15 mouse cellular contexts compared by ENCODE assay signal in the genomic region with DNA sequence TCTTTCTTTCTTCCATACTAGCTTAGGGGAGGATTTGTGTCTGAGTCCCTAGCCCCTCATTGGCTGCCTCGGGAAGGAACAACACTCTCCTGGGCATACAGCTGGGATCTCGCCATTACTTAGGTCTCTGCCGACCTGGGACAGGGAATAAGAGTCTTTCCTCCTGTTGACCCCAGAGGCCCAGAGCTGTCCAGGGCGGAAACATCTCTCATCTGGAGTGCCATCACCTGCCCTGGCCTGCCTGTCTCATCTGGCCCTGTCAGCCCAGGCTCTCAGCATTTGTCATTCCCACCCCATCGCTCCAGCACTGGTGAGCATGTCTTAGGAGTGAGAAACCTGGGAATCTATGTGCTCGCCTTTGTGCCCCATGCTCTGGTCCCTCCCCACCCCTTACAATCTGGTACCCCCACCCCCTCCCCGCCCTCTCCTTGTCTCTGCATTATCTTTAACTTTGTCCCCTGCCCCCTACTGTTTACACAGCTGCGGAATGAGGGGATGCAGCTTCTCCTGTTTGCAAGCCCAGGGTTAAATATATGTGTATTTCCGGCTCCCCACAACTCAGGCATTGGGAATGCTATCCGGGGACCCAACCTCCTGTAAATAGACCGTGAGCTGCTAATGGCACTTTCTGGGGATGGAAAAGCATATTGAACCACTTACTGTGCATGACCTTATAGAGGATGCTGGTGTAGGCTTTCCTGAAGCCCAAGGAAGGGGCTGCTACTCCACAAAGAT.
A peak's percentile ranks its signal among the peaks of the same experiment; 100 is the strongest.
DNase-seq lines count a peak whose midpoint lies in the region; ATAC-seq and TF ChIP-seq lines count a peak whose summit lies in the region.
"Had no signal": no experiment of that assay in that cellular context is flagged by ENCODE, and none has a peak within 500 bp of the region (broad histone marks: within the 10 kb centered on the region; RNA-seq: fewer than 3 reads in every experiment).

No protein-coding gene starts in this region.

- no peak overlapping the region for H3K4me2 ChIP-seq in kidney, postnatal 0 days (ENCODE audit: low read length)
- H3K4me2 ChIP-seq in embryonic facial prominence, embryonic 12.5 days (replicated peaks): 0 out of 2 replicates have a peak overlapping the region, but pooled peaks have one; percentile 17
- H3K4me2 ChIP-seq in limb, embryonic 13.5 days (replicated peaks): no peak overlapping the region
- H3K4me2 ChIP-seq: forebrain, embryonic 13.5 days had no signal

- no peak for TF ChIP-seq CTCF in kidney, postnatal 0 days (IDR thresholded peaks at IDR 0.05; ENCODE audit: low read depth)

- H3K4me1 ChIP-seq in heart, embryonic 10.5 days: peaks cover 75% of the 10 kb centered on the region
- peaks cover 39% of the 10 kb centered on the region for H3K4me1 ChIP-seq in kidney, postnatal 0 days (replicated peaks; ENCODE audit: insufficient read depth, low read length)
- peaks cover 58% of the 10 kb centered on the region for H3K4me1 ChIP-seq in embryonic facial prominence, embryonic 12.5 days
- peaks cover 64% of the 10 kb centered on the region for H3K4me1 ChIP-seq in limb, embryonic 13.5 days

- no peak for DNase-seq in heart, embryonic 10.5 days (ENCODE audit: low spot score)
- DNase-seq in heart, postnatal 36 days: no peak
- DNase-seq in kidney, postnatal 0 days (ENCODE audit: low spot score): no peak
- DNase-seq in kidney, adult 8-10 months: no peak
- DNase-seq in cerebellum, adult 9-11 months: no peak
- DNase-seq in right cerebral cortex, postnatal 36 days (ENCODE audit: low spot score in 2 of 2): no peak
- DNase-seq: adrenal gland, postnatal 14 days; cerebellum, adult 2 months; heart, adult 11 months; heart, postnatal 10 days; liver; right cerebral cortex, adult 18-20 months had no signal

- ATAC-seq in kidney, postnatal 0 days (replicated peaks; ENCODE audit: low FRiP score, low read depth): 0 out of 2 replicates have a peak, but pooled peaks have one; percentile 30
- no peak for ATAC-seq in embryonic facial prominence, embryonic 12.5 days (ENCODE audit: insufficient number of reproducible peaks, insufficient read depth, low FRiP score, low TSS enrichment)
- ATAC-seq in limb, embryonic 13.5 days (ENCODE audit: low FRiP score, low read depth): no peak
- ATAC-seq: forebrain, embryonic 13.5 days had no signal

- H3K27ac ChIP-seq in heart, embryonic 10.5 days: peak overlapping the region; percentile 54
- no peak overlapping the region for H3K27ac ChIP-seq in kidney, postnatal 0 days
- H3K27ac ChIP-seq in embryonic facial prominence, embryonic 12.5 days: peak overlapping the region; percentile 63
- peak overlapping the region; percentile 48; the same call in 1 of the 2 replicates for H3K27ac ChIP-seq in limb, embryonic 13.5 days
- H3K27ac ChIP-seq: forebrain, embryonic 13.5 days had no signal

- peak overlapping the region; percentile 3; the same call in 1 of the 2 replicates for H3K4me3 ChIP-seq in heart, embryonic 10.5 days
- H3K4me3 ChIP-seq in kidney, postnatal 0 days (replicated peaks; ENCODE audit: low read depth, low read length): no peak overlapping the region
- no peak overlapping the region for H3K4me3 ChIP-seq in embryonic facial prominence, embryonic 12.5 days
- H3K4me3 ChIP-seq in limb, embryonic 13.5 days: no peak overlapping the region
- H3K4me3 ChIP-seq: forebrain, embryonic 13.5 days had no signal

- H3K27me3 ChIP-seq in heart, embryonic 10.5 days (ENCODE audit: insufficient read depth, poor library complexity, severe bottlenecking): no peaks in the 10 kb centered on the region
- no peaks in the 10 kb centered on the region for H3K27me3 ChIP-seq in kidney, postnatal 0 days (ENCODE audit: insufficient read depth, low read length)
- H3K27me3 ChIP-seq in embryonic facial prominence, embryonic 12.5 days: no peaks in the 10 kb centered on the region
- H3K27me3 ChIP-seq in limb, embryonic 13.5 days: no peaks in the 10 kb centered on the region
- H3K27me3 ChIP-seq: forebrain, embryonic 13.5 days had no signal

- intact Hi-C loops in heart, postnatal 36 days (cut with DNase I): no loop called here

- 17% methylated on average over 11 of the region's 11 CpGs for WGBS in heart, embryonic 10.5 days
- WGBS in kidney, postnatal 0 days: 19% methylated on average over 11 of the region's 11 CpGs
- WGBS in embryonic facial prominence, embryonic 12.5 days: 11% methylated on average over 11 of the region's 11 CpGs
- 25% methylated on average over 11 of the region's 11 CpGs for WGBS in limb, embryonic 13.5 days

- 0 out of 2 replicates have a peak, but pooled peaks cover 4% of the 10 kb centered on the region for H3K36me3 ChIP-seq in heart, embryonic 10.5 days
- H3K36me3 ChIP-seq in kidney, postnatal 0 days (ENCODE audit: insufficient read depth, low read length): no peaks in the 10 kb centered on the region
- H3K36me3 ChIP-seq in embryonic facial prominence, embryonic 12.5 days: peaks cover 6% of the 10 kb centered on the region; the same call in 1 of the 2 replicates
- peaks cover 15% of the 10 kb centered on the region for H3K36me3 ChIP-seq in limb, embryonic 13.5 days

- H3K9ac ChIP-seq in kidney, postnatal 0 days (ENCODE audit: low read depth, low read length): no peak overlapping the region
- no peak overlapping the region for H3K9ac ChIP-seq in embryonic facial prominence, embryonic 12.5 days
- H3K9ac ChIP-seq in limb, embryonic 13.5 days: 0 out of 2 replicates have a peak overlapping the region, but pooled peaks have one; percentile 25
- H3K9ac ChIP-seq: forebrain, embryonic 13.5 days had no signal

- H3K9me3 ChIP-seq in heart, embryonic 10.5 days: no peaks in the 10 kb centered on the region
- no peaks in the 10 kb centered on the region for H3K9me3 ChIP-seq in kidney, postnatal 0 days (replicated peaks; ENCODE audit: low read length)
- H3K9me3 ChIP-seq in embryonic facial prominence, embryonic 12.5 days: no peaks in the 10 kb centered on the region
- H3K9me3 ChIP-seq in limb, embryonic 13.5 days: no peaks in the 10 kb centered on the region
- H3K9me3 ChIP-seq: forebrain, embryonic 13.5 days had no signal
